In genomic region chr7:38125565-38126159, GRCm38 (mm10) we compare ENCODE assay signal across 13 mouse cellular contexts. TPM values are rescaled to one million over a fixed set of nuclear protein-coding genes. Genes with fewer than 3 reads are reported as not detected.
DNase-seq lines count a peak whose midpoint lies in the region; ATAC-seq and TF ChIP-seq lines count a peak whose summit lies in the region.
"Had no signal": no experiment of that assay in that cellular context is flagged by ENCODE, and none has a peak within 500 bp of the region (broad histone marks: within the 10 kb centered on the region; RNA-seq: fewer than 3 reads in every experiment).

No protein-coding gene starts in this region.

- TF ChIP-seq CTCF in brain, embryonic 14.5 days (IDR thresholded peaks at IDR 0.05; ENCODE audit: borderline replicate concordance, extremely low read depth, insufficient read depth, insufficient read length) = no peak

- DNase-seq in layer of hippocampus, postnatal 10 days (ENCODE audit: low spot score in 2 of 2) = peak; percentile 31 to 36
- DNase-seq in layer of hippocampus, adult 18-20 months (ENCODE audit: low spot score in 2 of 2) = no peak
- DNase-seq in brain, embryonic 14.5 days (ENCODE audit: low read depth) = peak; percentile 53
- DNase-seq in cerebellum, adult 8-10 months = peak; percentile 46
- no peak for DNase-seq in kidney, postnatal 25 days
- DNase-seq in spleen, adult 18-20 months = no peak
- DNase-seq: kidney, adult 9 months; lung, adult 2 months; thymus, postnatal 4 days had no signal

- no peak overlapping the region for H3K4me2 ChIP-seq in hindbrain, embryonic 15.5 days
- H3K4me2 ChIP-seq in kidney, embryonic 15.5 days = no peak overlapping the region
- H3K4me2 ChIP-seq: heart, embryonic 15.5 days had no signal

- H3K27me3 ChIP-seq in hindbrain, embryonic 15.5 days = no peaks in the 10 kb centered on the region
- H3K27me3 ChIP-seq in kidney, embryonic 15.5 days = no peaks in the 10 kb centered on the region
- H3K27me3 ChIP-seq: heart, embryonic 15.5 days had no signal

- peaks cover 9% of the 10 kb centered on the region; the same call in 1 of the 2 replicates for H3K4me1 ChIP-seq in hindbrain, embryonic 15.5 days (replicated peaks)
- peaks cover 9% of the 10 kb centered on the region for H3K4me1 ChIP-seq in kidney, embryonic 15.5 days
- H3K4me1 ChIP-seq: heart, embryonic 15.5 days had no signal

- no peak overlapping the region for H3K4me3 ChIP-seq in hindbrain, embryonic 15.5 days
- H3K4me3 ChIP-seq in kidney, embryonic 15.5 days (replicated peaks) = no peak overlapping the region
- H3K4me3 ChIP-seq: erythroblast, embryonic 14.5 days; heart, embryonic 15.5 days had no signal

- no peak overlapping the region for H3K9ac ChIP-seq in hindbrain, embryonic 15.5 days
- no peak overlapping the region for H3K9ac ChIP-seq in kidney, embryonic 15.5 days
- H3K9ac ChIP-seq: heart, embryonic 15.5 days had no signal

- TF ChIP-seq POLR2A in brain, embryonic 14.5 days (IDR thresholded peaks at IDR 0.05; ENCODE audit: borderline replicate concordance, extremely low read depth, insufficient read depth, insufficient read length, poor library complexity, severe bottlenecking) = no peak

- ATAC-seq in hindbrain, embryonic 15.5 days (ENCODE audit: low FRiP score, low read depth) = peak; percentile 57
- ATAC-seq in kidney, embryonic 15.5 days (replicated peaks; ENCODE audit: low FRiP score) = no peak

- H3K27ac ChIP-seq in hindbrain, embryonic 15.5 days (replicated peaks) = no peak overlapping the region
- H3K27ac ChIP-seq in kidney, embryonic 15.5 days = no peak overlapping the region
- H3K27ac ChIP-seq: heart, embryonic 15.5 days had no signal

- H3K9me3 ChIP-seq in hindbrain, embryonic 15.5 days = no peaks in the 10 kb centered on the region
- no peaks in the 10 kb centered on the region for H3K9me3 ChIP-seq in kidney, embryonic 15.5 days (replicated peaks)
- H3K9me3 ChIP-seq: heart, embryonic 15.5 days had no signal

- no peaks in the 10 kb centered on the region for H3K36me3 ChIP-seq in hindbrain, embryonic 15.5 days
- H3K36me3 ChIP-seq in kidney, embryonic 15.5 days = no peaks in the 10 kb centered on the region
- H3K36me3 ChIP-seq: heart, embryonic 15.5 days had no signal

- WGBS in hindbrain, embryonic 15.5 days = 51% methylated on average over 12 of the region's 12 CpGs
- 77% methylated on average over 12 of the region's 12 CpGs for WGBS in kidney, embryonic 15.5 days

RNA-seq across cellular contexts. Expression of gene Ccne1, which starts 18.3 kb away (rescaled TPM):
- total RNA-seq in layer of hippocampus, postnatal 10 days (2021) = 10 to 100 TPM in 1 of 2 experiments, 1 to 10 TPM in 1; 9.4 to 11.4 TPM
- total RNA-seq in layer of hippocampus, adult 18-20 months (2021) = 10 to 100 TPM; 14.7 to 15.7 TPM
- polyA plus RNA-seq in brain, embryonic 14.5 days (2012; rRNA removed) = 12.2 and 14.7 TPM in 2 replicates
- 19.4 and 20.4 TPM in 2 replicates for polyA plus RNA-seq in hindbrain, embryonic 15.5 days (2015; fragmentation: Nextera tagmentation; extraction: Ambion mirVana)
- polyA plus RNA-seq in kidney, embryonic 15.5 days (2015; fragmentation: Nextera tagmentation; extraction: Ambion mirVana) = 65.9 and 71.4 TPM in 2 replicates

RNA-seq across cellular contexts. Expression of gene 1600014C10Rik, which starts 57.4 kb away (rescaled TPM):
- 10 to 100 TPM; 17.6 to 19.7 TPM for total RNA-seq in layer of hippocampus, postnatal 10 days (2021)
- 10 to 100 TPM; 26.0 to 27.4 TPM for total RNA-seq in layer of hippocampus, adult 18-20 months (2021)
- 15.7 and 21.7 TPM in 2 replicates for polyA plus RNA-seq in brain, embryonic 14.5 days (2012; rRNA removed)
- polyA plus RNA-seq in hindbrain, embryonic 15.5 days (2015; fragmentation: Nextera tagmentation; extraction: Ambion mirVana) = 30.8 and 31.1 TPM in 2 replicates
- 14.5 and 17.4 TPM in 2 replicates for polyA plus RNA-seq in kidney, embryonic 15.5 days (2015; fragmentation: Nextera tagmentation; extraction: Ambion mirVana)
- polyA plus RNA-seq: erythroblast, embryonic 14.5 days had no signal

Comparison
In these comparisons a context has a peak if more than half of its experiments do, and no peak if none do; other contexts are left out.
1. DNase-seq: peak in layer of hippocampus, postnatal 10 days (2 of 2), brain, embryonic 14.5 days (single experiment) and cerebellum, adult 8-10 months (single experiment); none in layer of hippocampus, adult 18-20 months (0 of 2), kidney, postnatal 25 days (0 of 2) and spleen, adult 18-20 months (0 of 2).